Mouse (Mus musculus): Measurements from ENCODE around the gene Cldn8. TPM values are rescaled to one million over a fixed set of nuclear protein-coding genes. Genes with fewer than 3 reads are reported as not detected.

The Cldn8 gene
- total RNA-seq (2023): not detected

GRCm38 (mm10) chr16:88563045-88563913, at the start of gene Cldn8:
TSS of gene Cldn8 (minus strand) at chr16:88563183.

DNA sequence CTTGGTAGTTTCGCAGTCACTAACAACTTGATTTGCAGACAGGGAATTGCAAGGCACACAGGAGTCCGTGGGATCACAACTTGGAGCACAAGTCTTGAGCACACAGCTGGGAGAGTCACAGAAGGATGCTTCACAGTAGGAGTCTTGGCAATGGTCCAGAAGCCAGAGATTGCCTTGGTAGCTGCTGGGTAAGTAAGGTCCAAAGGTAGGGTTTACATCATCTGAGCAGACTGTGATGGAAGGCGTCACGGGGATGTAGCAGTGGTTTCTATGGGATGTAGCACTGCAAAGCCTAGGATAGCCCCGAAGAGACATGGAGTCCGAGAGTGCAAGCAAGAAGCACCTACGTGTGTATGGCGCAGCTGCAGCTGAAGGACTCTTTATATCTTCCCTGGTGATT, 48.9 kb upstream of the Cldn8 start, which contains the start of gene Krtap24-1:
TSS of gene Krtap24-1 (minus strand) at position 358 of the 400 bp plus-strand sequence.

Other genes starting within 250 kb of the Cldn8 start
- not detected for gene Cldn17, start 56.2 kb downstream of the Cldn8 start, total RNA-seq (2023)
- not detected for gene Krtap24-1, start 49.1 kb upstream of the Cldn8 start, total RNA-seq (2023)
- gene 2310079G19Rik, start 64.5 kb upstream of the Cldn8 start, total RNA-seq (2023): not detected
- not detected for gene Krtap26-1, start 84.6 kb upstream of the Cldn8 start, total RNA-seq (2023)
- gene Krtap27-1, start 108.5 kb upstream of the Cldn8 start, total RNA-seq (2023): not detected
- gene 2310061N02Rik, start 144.8 kb upstream of the Cldn8 start, total RNA-seq (2023): not detected
- not detected for gene Krtap13-1, start 165.7 kb upstream of the Cldn8 start, total RNA-seq (2023)
- gene Krtap13, start 188.5 kb upstream of the Cldn8 start, total RNA-seq (2023): not detected
- not detected for gene 2310034C09Rik, start 195.7 kb upstream of the Cldn8 start, total RNA-seq (2023)
- not detected for gene 2310057N15Rik, start 211.0 kb upstream of the Cldn8 start, total RNA-seq (2023)
- gene Gm5965, start 214.7 kb upstream of the Cldn8 start, total RNA-seq (2023): not detected
- gene Gm20741, start 249.0 kb upstream of the Cldn8 start, total RNA-seq (2023): not detected